Mouse (Mus musculus) heart, embryonic 15.5 days (tissue): ENCODE measurements around the gene Kcnip2. TPM values are rescaled to one million over a fixed set of nuclear protein-coding genes. Genes with fewer than 3 reads are reported as not detected.
A peak's percentile ranks its signal among the peaks of the same experiment; 100 is the strongest.

ENCODE experiments used
- ATAC-seq: fragments of 200-750 bp; cut with Nextera tagmentation; replicated peaks from 2 replicates; pipeline ENCODE4 v1.8.0; 2017; ENCODE audit warnings: low read depth, moderate TSS enrichment; ENCODE audit not compliant: insufficient number of reproducible peaks, insufficient read depth, low FRiP score
- H3K27ac ChIP-seq: fragments of 300-500 bp; sonication (generic); 2 replicates; pipeline ENCODE4 v1.5.1; 2015; ENCODE audit warnings: mild to moderate bottlenecking, inconsistent platforms
- H3K27me3 ChIP-seq: fragments of 300-500 bp; sonication (generic); 2 replicates; pipeline ENCODE4 v1.6.1; 2015; ENCODE audit warnings: inconsistent platforms
- H3K36me3 ChIP-seq: fragments of 300-500 bp; sonication (generic); 2 replicates; pipeline ENCODE4 v1.6.1; 2015; ENCODE audit warnings: mild to moderate bottlenecking, inconsistent platforms
- H3K4me1 ChIP-seq: fragments of 300-500 bp; sonication (generic); replicated peaks from 2 replicates; pipeline ENCODE4 v1.6.1; 2015; ENCODE audit warnings: inconsistent platforms
- H3K4me2 ChIP-seq: fragments of 300-500 bp; sonication (generic); 2 replicates; pipeline ENCODE4 v1.6.1; 2015; ENCODE audit warnings: inconsistent platforms, mild to moderate bottlenecking, moderate library complexity
- H3K4me3 ChIP-seq: fragments of 300-500 bp; sonication (generic); 2 replicates; pipeline ENCODE4 v1.5.1; 2015; ENCODE audit warnings: mild to moderate bottlenecking, inconsistent platforms
- H3K9ac ChIP-seq: fragments of 300-500 bp; sonication (generic); 2 replicates; pipeline ENCODE4 v1.6.1; 2015; ENCODE audit warnings: mild to moderate bottlenecking, inconsistent platforms
- H3K9me3 ChIP-seq: fragments of 300-500 bp; sonication (generic); replicated peaks from 2 replicates; pipeline ENCODE4 v1.6.1; 2016; ENCODE audit warnings: inconsistent platforms
- WGBS: fragments of 180-500 bp; shearing (Covaris S2); methylation state at CpG from one replicate; pipeline ENCODE4 v1.1.7; 2015; ENCODE audit warnings: mixed read lengths; 5-methylcytosine and 5-hydroxymethylcytosine counted together
- polyA plus RNA-seq: library from polyadenylated mRNA; unstranded; fragments of >200 nt; fragmentation: Nextera tagmentation; extraction: Ambion mirVana; gene quantifications from 2 replicates; pipeline ENCODE4 v1.2.1, GENCODE M21; 2015

The Kcnip2 gene
- polyA plus RNA-seq, 1 experiment from 2014 or later: 10.0 TPM

DNA sequence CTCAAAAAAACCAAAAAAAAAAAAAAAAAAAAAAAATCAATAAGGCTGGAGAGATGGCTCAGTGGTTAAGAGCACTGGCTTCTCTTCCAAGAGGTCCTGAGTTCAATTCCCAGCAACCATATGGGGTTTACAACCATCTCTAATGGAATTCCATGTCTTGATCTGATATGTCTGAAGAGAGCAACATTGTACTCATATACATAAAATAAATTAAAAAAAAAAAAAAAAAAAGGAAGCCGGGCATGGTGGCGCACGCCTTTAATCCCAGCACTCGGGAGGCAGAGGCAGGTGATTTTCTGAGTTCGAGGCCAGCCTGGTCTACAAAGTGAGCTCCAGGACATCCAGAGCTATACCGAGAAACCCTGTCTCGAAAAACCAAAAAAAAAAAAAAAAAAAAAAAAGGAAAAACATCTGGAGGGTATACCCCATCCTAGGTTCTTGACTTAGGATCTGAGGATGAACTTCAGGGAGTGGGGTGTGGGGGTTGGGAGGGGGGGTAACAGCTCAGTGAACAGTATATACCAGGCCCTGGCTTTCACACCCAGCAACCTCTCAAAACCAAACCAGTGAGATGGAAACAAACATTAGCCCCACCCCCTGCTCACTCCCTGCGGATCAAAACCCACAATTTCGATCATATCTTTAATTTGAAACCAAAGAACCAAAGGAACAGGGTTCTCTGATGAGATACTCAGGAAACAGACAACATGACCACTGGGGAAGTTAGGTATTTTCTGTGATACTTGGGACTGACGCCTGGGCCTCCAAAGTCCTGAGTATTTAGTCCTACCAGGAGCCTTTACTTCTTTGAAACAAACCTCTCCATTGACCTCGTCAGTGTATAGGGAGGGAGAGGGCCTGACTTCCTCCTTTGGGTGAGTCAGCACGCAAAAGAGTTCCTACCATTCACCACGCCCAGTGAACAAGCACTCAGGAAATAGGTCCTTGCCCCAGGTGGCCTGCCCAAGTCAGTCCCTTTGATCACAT, 25.7 kb downstream of the Kcnip2 start:
- Histone ChIP-seq H3K27ac (no peak overlapping the region), H3K36me3 (no peaks in the 10 kb centered on the region), H3K4me2 (no peak overlapping the region), H3K9me3 (no peaks in the 10 kb centered on the region), H3K4me3 (no peak overlapping the region), H3K9ac (no peak overlapping the region), H3K27me3 (no peaks in the 10 kb centered on the region), H3K4me1 (0 out of 2 replicates have a peak, but pooled peaks cover 5% of the 10 kb centered on the region)
- no peak for ATAC-seq
- WGBS: 74% methylated on average over 13 of the region's 13 CpGs

DNA sequence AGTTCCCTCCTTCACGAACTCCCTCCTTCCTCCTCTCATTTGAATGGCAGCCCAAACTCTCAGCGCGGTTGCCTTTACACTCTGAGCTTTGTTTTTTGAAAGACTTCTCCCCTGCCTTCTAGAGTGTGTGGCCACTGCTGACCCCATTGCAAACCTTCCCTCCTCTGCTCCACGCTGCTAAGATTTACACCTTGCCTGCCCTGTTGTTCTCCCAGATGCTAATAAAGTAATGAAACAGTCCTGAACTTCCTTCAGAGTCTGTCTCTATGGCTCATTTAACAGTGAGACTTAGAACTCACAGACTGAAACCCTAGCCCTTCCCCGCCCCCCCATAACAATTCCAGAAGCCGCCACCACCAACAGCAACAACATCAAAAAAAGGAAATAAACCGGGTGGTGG, 26.5 kb downstream of the Kcnip2 start:
- H3K4me2 ChIP-seq: no peak overlapping the region
- WGBS: 80% methylated on average over 7 of the region's 7 CpGs
- H3K36me3 ChIP-seq: no peaks in the 10 kb centered on the region
- 0 out of 2 replicates have a peak, but pooled peaks cover 5% of the 10 kb centered on the region for H3K4me1 ChIP-seq
- no peaks in the 10 kb centered on the region for H3K27me3 ChIP-seq
- no peak overlapping the region for H3K9ac ChIP-seq
- no peak for ATAC-seq
- no peak overlapping the region for H3K27ac ChIP-seq
- no peak overlapping the region for H3K4me3 ChIP-seq
- H3K9me3 ChIP-seq: no peaks in the 10 kb centered on the region

DNA sequence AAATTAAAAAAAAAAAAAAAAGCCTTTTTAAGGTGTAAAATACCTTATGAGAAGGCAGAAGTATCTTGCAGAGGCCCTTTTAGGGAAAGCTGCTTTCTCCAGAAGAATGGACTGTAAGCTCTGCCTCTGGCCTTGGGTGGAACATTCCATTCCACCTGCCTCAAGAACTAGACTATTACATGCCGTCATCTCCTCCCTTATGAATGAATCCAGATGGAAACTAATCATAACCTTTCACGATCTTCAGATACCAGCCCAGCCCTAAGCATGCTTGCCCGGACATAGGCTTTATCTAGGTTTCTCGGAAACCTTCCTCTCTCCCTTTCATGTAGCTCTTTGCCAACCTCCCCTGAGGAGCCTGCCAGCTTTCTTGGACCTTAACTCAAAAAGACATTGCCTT, 27.5 kb downstream of the Kcnip2 start:
- Histone ChIP-seq H3K27me3 (no peaks in the 10 kb centered on the region), H3K4me3 (no peak overlapping the region), H3K27ac (no peak overlapping the region), H3K36me3 (no peaks in the 10 kb centered on the region), H3K4me2 (no peak overlapping the region), H3K4me1 (peaks cover 9% of the 10 kb centered on the region; the same call in 1 of the 2 replicates), H3K9me3 (no peaks in the 10 kb centered on the region), H3K9ac (no peak overlapping the region)
- WGBS: 37% methylated on average over 4 of the region's 4 CpGs
- no peak for ATAC-seq

DNA sequence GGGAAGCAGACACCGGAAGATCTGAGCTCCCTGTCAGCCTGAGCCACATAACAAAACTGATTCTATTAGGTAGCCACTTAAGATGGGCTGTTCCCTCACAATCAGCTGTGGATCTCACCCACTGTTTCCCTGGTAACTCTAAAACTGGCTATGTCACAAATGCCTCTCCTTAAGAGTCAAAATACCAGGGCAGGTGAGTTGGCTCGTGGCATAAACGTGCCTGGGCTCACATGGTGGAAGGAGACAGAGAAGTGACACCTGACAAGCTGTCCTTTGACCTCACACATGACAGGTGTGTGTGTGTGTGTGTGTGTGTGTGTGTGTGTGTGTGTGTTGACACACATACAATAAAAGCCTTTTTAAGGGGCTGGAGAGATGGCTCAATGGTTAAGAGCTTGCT, 28.4 kb downstream of the Kcnip2 start:
- Histone ChIP-seq H3K4me2 (no peak overlapping the region), H3K9ac (no peak overlapping the region), H3K4me3 (no peak overlapping the region), H3K4me1 (peaks cover 4% of the 10 kb centered on the region; the same call in 1 of the 2 replicates), H3K27me3 (no peaks in the 10 kb centered on the region), H3K27ac (no peak overlapping the region), H3K36me3 (no peaks in the 10 kb centered on the region), H3K9me3 (no peaks in the 10 kb centered on the region)
- 66% methylated on average over 3 of the region's 3 CpGs for WGBS
- ATAC-seq: no peak

DNA sequence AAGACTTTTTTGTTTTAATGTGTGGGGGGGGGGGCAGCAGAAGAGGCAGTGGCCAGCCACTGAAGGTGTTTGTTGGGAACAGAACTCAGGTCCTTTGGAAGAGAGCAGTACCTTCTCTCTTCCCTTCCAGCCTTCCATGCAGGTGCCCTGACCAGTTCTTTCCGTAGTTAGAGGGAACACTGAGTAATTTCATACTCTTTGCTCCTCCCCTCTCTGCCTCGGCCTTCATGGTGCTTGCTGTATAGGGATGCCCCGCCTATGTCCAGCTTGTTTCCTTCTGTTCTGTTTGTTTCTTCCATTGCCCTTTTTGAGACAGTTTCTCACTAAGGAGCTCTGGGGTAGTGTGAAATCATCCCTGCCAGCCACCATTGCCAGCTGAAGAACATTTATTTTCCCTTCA, 30.4 kb downstream of the Kcnip2 start:
- H3K27me3 ChIP-seq: no peaks in the 10 kb centered on the region
- no peak for ATAC-seq
- H3K27ac ChIP-seq: no peak overlapping the region
- peaks cover 21% of the 10 kb centered on the region for H3K4me1 ChIP-seq
- no peak overlapping the region for H3K9ac ChIP-seq
- no peak overlapping the region for H3K4me2 ChIP-seq
- H3K9me3 ChIP-seq: no peaks in the 10 kb centered on the region
- WGBS: 64% methylated on average over 3 of the region's 3 CpGs
- no peak overlapping the region for H3K4me3 ChIP-seq
- no peaks in the 10 kb centered on the region for H3K36me3 ChIP-seq

DNA sequence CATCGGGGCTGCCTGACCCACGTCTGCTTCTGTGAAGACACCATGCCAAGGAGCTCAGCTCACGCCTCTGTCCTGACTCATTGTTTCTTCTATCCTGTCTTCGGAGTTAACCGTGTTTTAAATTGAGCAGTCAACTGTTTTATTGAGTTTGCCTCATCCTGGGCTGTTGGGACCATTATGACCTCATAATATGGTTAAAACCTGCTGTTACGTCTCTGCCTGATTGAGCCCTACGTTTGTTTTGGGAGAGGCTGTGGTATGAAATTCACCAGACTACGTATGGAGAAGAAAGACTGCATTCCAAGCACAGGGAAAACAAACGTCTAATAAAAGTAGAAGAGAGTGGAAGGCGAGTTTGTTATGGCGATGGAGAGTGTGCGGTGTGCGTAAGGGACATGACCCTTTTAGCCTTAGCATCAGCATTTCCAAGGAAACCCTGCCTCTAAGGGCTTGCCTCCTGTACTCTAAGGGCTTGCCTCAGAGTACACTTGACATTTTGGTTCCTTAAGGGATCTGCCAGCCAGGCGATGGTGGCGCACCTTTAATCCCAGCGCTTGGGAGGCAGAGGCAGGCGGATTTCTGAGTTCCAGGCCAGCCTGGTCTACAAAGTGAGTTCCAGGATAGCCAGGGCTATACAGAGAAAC, 31.8 kb downstream of the Kcnip2 start:
- peaks cover 32% of the 10 kb centered on the region for H3K4me1 ChIP-seq
- H3K36me3 ChIP-seq: peaks cover 5% of the 10 kb centered on the region; the same call in 1 of the 2 replicates
- peak overlapping the region; percentile 62 for H3K27ac ChIP-seq
- H3K27me3 ChIP-seq: no peaks in the 10 kb centered on the region
- 30% methylated on average over 17 of the region's 17 CpGs for WGBS
- ATAC-seq: no peak
- H3K4me2 ChIP-seq: peak overlapping the region; percentile 61
- H3K9ac ChIP-seq: peak overlapping the region; percentile 27; the same call in 1 of the 2 replicates
- peak overlapping the region; percentile 78 for H3K4me3 ChIP-seq
- H3K9me3 ChIP-seq: no peaks in the 10 kb centered on the region

DNA sequence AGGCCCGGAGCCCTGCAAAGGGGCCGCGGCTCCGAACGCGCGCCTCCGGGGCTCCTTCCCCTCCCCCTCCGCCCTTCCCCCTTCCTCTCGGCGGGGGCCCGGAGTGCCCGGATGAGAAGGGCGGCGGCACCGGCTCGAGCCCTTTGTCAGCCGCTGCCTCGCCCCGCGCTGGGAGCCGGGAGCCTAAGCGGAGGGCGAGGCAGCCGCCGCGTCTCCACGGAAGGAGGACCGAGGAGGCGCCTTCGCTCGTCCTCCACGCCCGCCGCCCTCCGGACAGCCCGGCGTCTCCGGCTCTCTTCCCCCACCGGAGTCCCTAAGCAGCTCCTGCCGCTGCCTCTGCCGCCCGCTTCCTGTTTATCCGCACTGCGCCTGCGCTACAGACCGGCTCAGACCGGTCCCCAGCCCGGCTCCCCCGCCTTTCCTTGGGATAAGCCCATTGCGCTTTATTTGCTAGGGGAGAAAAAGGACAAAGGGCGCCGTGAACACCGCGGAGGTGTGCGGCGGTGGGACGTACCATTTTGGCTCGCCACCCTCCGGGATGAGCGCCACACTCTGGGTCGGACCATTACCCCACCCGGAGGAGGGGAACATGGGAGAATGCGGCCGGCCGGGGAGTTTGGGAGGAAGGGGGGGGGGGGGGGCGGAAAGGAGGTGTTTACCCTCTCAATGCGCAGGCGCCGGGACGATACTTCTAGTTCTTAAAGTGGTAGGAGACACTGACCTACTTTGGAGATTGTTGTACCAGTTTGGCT, 32.5 kb downstream of the Kcnip2 start, which contains the start of gene Mgea5:
Gene Mgea5 (minus strand): TSS at position 657 of the 752 bp plus-strand sequence.
- Histone ChIP-seq H3K4me2 (peak within 1 kb of the TSS; percentile 70), H3K4me1 (peaks cover 33% of the 10 kb centered on the region), H3K27me3 (no peaks in the 10 kb centered on the region), H3K9me3 (no peaks in the 10 kb centered on the region), H3K4me3 (peak within 1 kb of the TSS; percentile 78), H3K9ac (peak within 1 kb of the TSS; percentile 85), H3K36me3 (peaks cover 12% of the 10 kb centered on the region), H3K27ac (peak within 1 kb of the TSS; percentile 98)
- ATAC-seq: peak; percentile 96
- WGBS: under 1% methylated on average over 62 of the region's 71 CpGs

DNA sequence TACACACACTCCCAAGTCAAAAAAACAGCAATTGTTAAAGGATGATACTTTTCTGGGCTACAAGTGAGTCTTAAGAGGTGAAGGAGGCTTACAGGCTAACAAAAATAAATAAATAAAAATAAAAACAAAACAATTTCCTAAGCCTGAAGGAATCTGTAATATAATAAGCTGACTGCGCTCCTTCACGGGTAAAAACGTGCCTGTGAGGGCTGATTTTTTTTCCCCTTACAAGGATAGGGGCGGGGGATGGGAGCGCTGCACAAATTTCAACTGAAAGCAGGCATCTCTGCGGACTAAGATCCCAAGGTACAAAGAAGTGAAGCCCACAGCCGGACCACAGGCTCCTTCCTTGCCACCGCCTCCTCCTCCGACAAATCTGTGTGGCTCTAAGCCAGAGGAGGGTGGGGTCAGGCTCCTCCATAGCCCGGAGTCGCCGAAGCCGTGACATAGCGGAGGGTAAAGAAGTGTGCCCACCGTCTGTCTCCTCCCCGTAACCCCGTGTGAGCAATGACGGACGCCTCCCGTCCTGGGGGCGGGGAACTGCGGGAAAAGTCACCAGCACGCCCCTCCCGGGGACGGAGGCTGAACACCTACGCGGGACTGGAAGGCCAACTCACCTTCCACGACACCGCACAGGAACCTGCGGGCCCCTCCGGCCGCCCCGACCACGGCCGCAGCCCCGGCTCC, 33.4 kb downstream of the Kcnip2 start:
- under 1% methylated on average over 36 of the region's 36 CpGs for WGBS
- H3K4me1 ChIP-seq: peaks cover 33% of the 10 kb centered on the region

DNA sequence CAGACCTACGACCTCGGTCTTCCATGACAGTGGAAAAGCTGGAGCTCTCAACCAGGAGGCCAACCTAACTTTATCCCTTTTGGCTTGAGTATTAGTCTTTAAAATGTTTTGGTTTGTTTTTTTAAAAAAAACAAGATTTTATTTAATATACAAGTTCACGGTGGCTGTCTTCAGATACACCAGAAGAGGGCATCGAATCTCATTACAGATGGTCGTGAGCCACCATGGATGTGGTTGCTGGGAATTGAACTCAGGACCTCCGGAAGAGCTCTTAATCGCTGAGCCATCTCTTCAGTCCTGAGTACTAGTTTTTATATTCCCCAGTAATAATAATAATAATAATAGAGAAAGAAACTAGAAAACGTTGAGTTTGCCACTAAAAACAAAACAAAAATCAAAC, 34.2 kb downstream of the Kcnip2 start:
- H3K4me2 ChIP-seq: peak overlapping the region; percentile 70
- no peak for ATAC-seq
- no peak overlapping the region for H3K27ac ChIP-seq
- 58% methylated on average over 8 of the region's 8 CpGs for WGBS
- H3K4me3 ChIP-seq: peak overlapping the region; percentile 78
- peaks cover 33% of the 10 kb centered on the region for H3K4me1 ChIP-seq
- no peaks in the 10 kb centered on the region for H3K27me3 ChIP-seq
- peak overlapping the region; percentile 85 for H3K9ac ChIP-seq
- H3K36me3 ChIP-seq: peaks cover 29% of the 10 kb centered on the region
- no peaks in the 10 kb centered on the region for H3K9me3 ChIP-seq

More for the DNA sequence above, 33.4 kb downstream of the Kcnip2 start:
- H3K27ac ChIP-seq: peak overlapping the region; percentile 98
- H3K27me3 ChIP-seq: no peaks in the 10 kb centered on the region
- peaks cover 21% of the 10 kb centered on the region for H3K36me3 ChIP-seq
- H3K9ac ChIP-seq: peak overlapping the region; percentile 85
- peak; percentile 51 for ATAC-seq
- peak overlapping the region; percentile 70 for H3K4me2 ChIP-seq
- H3K4me3 ChIP-seq: peak overlapping the region; percentile 78
- no peaks in the 10 kb centered on the region for H3K9me3 ChIP-seq

DNA sequence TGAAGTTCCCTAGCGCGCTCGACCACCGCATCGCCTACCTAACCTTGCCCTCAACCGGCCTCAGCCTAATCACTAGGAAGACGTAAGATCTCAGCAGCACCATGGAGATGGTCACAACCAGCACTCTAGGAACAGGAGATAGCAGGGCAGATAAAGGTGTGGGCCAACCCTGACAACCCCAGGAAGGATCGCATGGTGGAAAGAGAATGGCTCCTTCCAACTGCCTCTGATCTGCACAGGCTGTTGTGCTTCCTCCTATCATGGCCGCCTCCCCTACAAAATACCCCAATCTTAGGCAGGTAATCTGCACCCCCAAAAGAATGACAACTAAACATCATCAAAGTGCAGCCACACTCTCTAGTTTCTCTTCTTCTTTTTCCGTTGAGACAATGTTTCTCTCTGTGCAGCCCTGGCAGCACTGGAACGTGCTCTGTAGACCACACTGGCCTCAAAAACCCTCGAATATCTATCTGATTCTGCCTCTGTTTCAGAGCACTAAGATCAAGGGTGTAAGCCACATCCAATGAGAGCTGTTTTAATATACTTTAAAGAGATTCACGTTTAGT, 35.4 kb downstream of the Kcnip2 start:
- Histone ChIP-seq H3K4me1 (peaks cover 33% of the 10 kb centered on the region), H3K27ac (no peak overlapping the region), H3K36me3 (peaks cover 41% of the 10 kb centered on the region), H3K27me3 (no peaks in the 10 kb centered on the region), H3K9me3 (no peaks in the 10 kb centered on the region), H3K4me2 (peak overlapping the region; percentile 70), H3K9ac (peak overlapping the region; percentile 27; the same call in 1 of the 2 replicates), H3K4me3 (peak overlapping the region; percentile 4; the same call in 1 of the 2 replicates)
- WGBS: 72% methylated on average over 13 of the region's 13 CpGs
- no peak for ATAC-seq
